Mouse (Mus musculus) Patski (cell line): ENCODE results near the gene Lig4. TPM values are rescaled to one million over a fixed set of nuclear protein-coding genes. Genes with fewer than 3 reads are reported as not detected.
A peak's percentile ranks its signal among the peaks of the same experiment; 100 is the strongest.

Source experiments
- ATAC-seq: fragments of 100-300 bp; one replicate; pipeline ENCODE4 v1.8.0; 2021
- CTCF ChIA-PET: fragments of 350-600 bp; sonication (Branson Sonifier 250); formaldehyde crosslinking; loops from one replicate; lab custom pipeline; 2022; ENCODE audit warnings: inconsistent platforms; lab: Charles Lee
- POLR2A ChIA-PET: fragments of 350-600 bp; sonication (Branson Sonifier 250); formaldehyde crosslinking; loops from one replicate; lab custom pipeline; 2022; ENCODE audit warnings: antibody characterized with exemption, inconsistent platforms; lab: Charles Lee
- DNase-seq: peaks from one replicate; pipeline ENCODE4 v3.0.0-alpha.2; 2011; ENCODE audit warnings: low read depth, low spot score
- H3K27me3 ChIP-seq: fragments of 371-371 bp; one replicate; pipeline ENCODE4 v1.5.1; 2021
- CTCF ChIP-seq: fragments of 100-300 bp; IDR thresholded peaks from one replicate; pipeline ENCODE4 v1.5.1; 2021
- in situ Hi-C: fragments of 300-500 bp; cut with MboI; formaldehyde crosslinking; loops from 3 replicates; pipeline ENCODE4 v1.11.1; 2018; ENCODE audit warnings: low pct_unique_long_range_greater_than_20kb, mixed read lengths
- polyA plus RNA-seq: library from polyadenylated mRNA; unstranded; gene quantifications from one replicate; pipeline ENCODE4 v1.2.3, GENCODE M21; 2021

Lig4 gene
- polyA plus RNA-seq, 1 experiment from 2014 or later: 9.2 TPM

DNA sequence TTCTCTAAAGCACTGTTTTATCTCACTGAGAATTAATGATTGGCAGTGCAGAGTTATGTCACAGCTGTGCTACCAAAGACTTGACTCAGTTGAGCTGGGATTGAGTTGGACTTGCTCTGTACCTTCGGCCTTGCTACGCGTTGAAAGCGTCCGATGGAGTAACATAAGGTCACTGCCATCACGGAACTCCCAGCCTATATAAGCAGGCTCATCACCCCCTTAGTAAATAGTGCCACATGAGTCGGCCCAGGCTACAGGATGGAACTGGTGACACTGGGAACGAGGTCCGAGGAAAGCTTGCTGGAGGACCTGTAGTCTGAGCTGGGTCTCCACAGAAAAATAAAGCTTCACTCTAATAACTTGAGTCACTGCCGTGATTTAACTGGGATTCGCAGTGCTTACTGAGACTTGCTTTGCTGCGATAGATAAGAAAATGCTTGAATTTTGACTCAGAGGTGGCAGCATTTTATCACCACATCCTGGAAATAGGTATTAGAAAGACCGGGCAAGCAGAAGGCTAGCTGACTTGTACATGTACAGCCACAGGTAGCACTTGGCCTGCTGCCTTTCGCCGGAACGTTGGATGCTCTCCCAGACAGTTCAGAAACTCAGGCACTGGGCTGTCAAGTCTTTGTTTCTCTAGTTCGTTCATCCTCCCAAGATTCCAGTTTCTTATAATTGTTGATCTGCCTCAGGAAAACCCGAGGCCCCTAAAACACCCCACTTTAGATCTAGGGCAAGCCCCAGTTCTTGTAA lies 1.2 kb upstream of the Lig4 start:
- CTCF ChIA-PET: no interaction called here
- no peaks in the 10 kb centered on the region for H3K27me3 ChIP-seq
- ATAC-seq (no peak), DNase-seq (no peak)
- no peak for TF ChIP-seq CTCF
- POLR2A ChIA-PET: no interaction called here
- in situ Hi-C loops: loop anchor here (5.0 to 10.0 kb wide), 2 partner anchors 326 to 424 kb away; no protein-coding TSS in a partner anchor

DNA sequence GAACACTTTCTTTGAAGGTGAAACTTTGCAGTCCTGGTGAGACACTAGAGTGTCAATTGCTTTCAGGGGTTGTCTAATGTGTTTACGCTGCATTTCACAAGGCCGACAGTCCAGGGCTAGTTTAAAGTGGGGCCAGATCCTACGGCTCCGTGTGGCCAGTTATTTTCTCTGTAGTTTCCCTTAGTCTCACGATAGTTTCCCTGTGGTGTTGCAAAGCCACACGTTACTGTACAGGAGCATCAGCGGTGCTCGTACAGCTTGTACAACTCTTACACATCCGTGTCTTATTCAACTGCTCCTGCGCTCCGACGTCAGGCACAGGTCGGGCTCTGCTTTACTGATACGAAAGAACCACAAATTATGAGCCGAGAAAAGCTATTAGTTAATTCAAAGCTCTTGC lies 470 bp downstream of the Lig4 start:
- in situ Hi-C loops: loop anchor here (5.0 to 10.0 kb wide), 2 partner anchors 328 to 425 kb away; no protein-coding TSS in a partner anchor
- CTCF ChIA-PET: interaction anchor here (0.6 to 3.6 kb wide), 5 partner anchors 38 to 1195 kb away, joined by 3 to 12 read pairs (median 3); no protein-coding TSS in a partner anchor
- POLR2A ChIA-PET: no interaction called here
- DNase-seq: no peak
- no peak for ATAC-seq
- no peaks in the 10 kb centered on the region for H3K27me3 ChIP-seq
- TF ChIP-seq CTCF: no peak

DNA sequence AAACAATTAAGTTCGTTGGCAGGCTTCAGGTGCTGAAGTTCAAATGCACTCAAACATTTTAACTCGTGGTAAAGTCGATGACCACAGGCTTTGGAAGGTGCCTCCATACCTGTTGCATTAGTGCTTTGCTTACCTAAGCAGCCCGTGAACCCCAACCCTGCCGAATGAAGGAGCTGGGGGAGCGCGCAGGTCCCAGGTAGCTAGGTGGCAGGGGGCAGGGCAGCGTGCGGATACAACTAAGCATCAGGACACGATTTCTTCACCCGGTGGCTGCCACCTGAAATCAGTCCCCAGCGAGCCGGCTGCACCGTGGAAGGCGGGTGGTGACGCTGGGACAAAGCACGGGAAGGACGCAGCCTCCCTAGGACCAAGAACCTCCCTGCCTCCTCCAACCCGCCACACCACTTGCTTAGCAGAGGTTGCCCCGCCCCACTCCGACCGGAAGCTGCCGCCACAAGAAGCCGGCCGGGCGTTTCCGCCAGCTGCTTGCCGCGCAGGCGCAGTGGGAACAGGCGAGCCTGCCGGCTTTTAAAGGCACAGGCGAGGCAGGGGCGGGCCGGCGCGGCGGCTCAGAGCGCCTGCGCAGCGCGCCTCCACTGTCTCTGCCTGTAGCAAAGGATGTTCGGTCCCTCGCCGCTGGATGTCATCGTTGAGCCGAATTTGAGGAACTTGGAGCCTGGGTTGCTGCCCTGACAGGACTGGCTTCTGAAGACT lies 1.4 kb downstream of the Lig4 start:
- ATAC-seq: peak; percentile 95
- ChIA-PET POLR2A (no interaction called here), CTCF (interaction anchor here (1.1 to 3.6 kb wide), 3 partner anchors 427 to 1196 kb away, joined by 3 to 12 read pairs (median 5); no protein-coding TSS in a partner anchor)
- peak; percentile 97 for TF ChIP-seq CTCF
- peak; percentile 84 for DNase-seq
- no peaks in the 10 kb centered on the region for H3K27me3 ChIP-seq
- in situ Hi-C loops: loop anchor here (5.0 to 10.0 kb wide), 2 partner anchors 329 to 426 kb away; no protein-coding TSS in a partner anchor

DNA sequence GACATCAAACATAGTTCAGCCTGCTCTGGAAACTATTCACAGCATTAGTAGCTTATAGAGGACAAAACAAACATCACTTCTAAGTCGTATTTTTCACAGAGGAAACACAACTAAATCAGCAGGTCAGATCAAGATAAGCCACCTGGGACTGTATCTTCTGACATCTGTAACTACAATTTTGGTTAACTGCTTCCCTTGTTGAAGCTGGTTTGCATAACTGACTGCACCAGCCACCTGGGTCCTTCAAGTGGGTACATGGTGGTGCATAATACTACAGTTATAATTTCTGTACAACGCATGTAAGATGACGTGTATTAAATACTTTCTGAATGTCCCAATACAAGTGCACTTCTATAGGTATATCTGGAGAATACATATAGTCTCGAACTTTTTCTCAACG lies 2.2 kb downstream of the Lig4 start:
- CTCF ChIA-PET: interaction anchor here (1.1 to 3.6 kb wide), 2 partner anchors 428 to 441 kb away, joined by 3 to 12 read pairs; no protein-coding TSS in a partner anchor
- no peak for TF ChIP-seq CTCF
- no peak for DNase-seq
- POLR2A ChIA-PET: no interaction called here
- ATAC-seq: no peak
- no peaks in the 10 kb centered on the region for H3K27me3 ChIP-seq
- in situ Hi-C loops: loop anchor here (5.0 to 10.0 kb wide), 2 partner anchors 330 to 427 kb away; no protein-coding TSS in a partner anchor

DNA sequence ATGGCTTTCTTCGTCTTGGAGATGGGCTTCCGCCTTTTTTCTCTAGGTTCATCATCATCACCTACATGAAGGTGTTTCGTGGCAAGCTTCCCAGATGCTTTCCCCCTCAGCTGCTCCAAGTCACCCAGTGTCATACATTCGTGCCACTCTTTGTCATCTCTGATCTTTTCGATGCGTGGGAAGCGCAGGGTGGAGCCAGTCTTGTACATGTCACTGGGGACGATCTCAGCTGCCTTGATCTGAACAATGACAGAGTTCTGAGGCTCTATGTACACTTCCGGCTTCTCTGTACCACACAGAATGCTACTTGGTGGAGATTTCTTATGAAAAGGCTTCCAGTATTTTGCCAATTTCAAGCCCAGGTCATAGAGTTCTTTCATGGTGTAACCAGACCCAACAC lies 5.6 kb downstream of the Lig4 start:
- ChIA-PET CTCF (no interaction called here), POLR2A (no interaction called here)
- ATAC-seq (no peak), DNase-seq (no peak)
- H3K27me3 ChIP-seq: no peaks in the 10 kb centered on the region
- in situ Hi-C loops: loop anchor here (10.0 kb wide), 1 partner anchor 333 kb away; no protein-coding TSS in a partner anchor
- TF ChIP-seq CTCF: no peak

DNA sequence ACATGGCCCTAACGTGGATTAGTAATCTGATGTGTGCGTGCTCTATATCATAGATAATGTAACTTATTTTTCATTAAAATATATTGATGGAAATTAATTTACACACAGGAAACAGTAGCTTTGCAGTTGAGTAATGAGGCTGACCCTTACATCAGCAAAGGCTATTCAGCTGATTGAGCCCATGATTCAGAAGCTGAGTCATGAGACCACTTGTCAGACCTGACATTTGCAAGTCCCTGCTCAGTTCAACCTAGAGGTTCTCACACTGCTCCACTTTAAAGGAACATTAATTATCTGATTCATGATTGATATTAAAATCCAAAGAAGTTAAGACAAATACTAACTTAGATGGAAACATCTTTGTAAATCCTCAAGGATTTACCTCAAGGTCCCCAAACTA lies 17.6 kb downstream of the Lig4 start:
- in situ Hi-C loops: no loop called here
- ATAC-seq (peak; percentile 60), DNase-seq (peak; percentile 37)
- CTCF ChIA-PET: no interaction called here
- no peaks in the 10 kb centered on the region for H3K27me3 ChIP-seq
- POLR2A ChIA-PET: no interaction called here
- TF ChIP-seq CTCF: no peak

DNA sequence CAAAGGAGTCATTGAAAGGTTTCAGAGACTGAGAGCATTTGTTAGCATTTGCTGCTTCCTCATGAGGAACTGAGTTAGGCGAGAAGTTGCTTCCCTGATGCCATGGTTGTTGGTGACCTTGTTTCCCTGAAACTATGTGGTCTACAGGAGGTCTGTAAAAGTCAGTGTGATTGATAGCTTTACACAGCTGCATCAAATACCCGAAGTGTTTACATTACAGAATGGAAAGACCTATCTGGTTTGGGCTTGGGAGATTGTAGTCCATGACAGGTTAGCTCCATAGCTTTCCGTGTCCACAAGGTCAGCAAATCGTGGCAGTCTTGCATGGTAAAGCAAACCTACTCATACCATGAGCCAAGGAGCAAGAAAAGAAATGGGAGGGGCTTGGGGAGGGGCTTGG lies 19.1 kb downstream of the Lig4 start:
- no peak for TF ChIP-seq CTCF
- ChIA-PET CTCF (no interaction called here), POLR2A (no interaction called here)
- ATAC-seq (no peak), DNase-seq (no peak)
- in situ Hi-C loops: no loop called here
- no peaks in the 10 kb centered on the region for H3K27me3 ChIP-seq

DNA sequence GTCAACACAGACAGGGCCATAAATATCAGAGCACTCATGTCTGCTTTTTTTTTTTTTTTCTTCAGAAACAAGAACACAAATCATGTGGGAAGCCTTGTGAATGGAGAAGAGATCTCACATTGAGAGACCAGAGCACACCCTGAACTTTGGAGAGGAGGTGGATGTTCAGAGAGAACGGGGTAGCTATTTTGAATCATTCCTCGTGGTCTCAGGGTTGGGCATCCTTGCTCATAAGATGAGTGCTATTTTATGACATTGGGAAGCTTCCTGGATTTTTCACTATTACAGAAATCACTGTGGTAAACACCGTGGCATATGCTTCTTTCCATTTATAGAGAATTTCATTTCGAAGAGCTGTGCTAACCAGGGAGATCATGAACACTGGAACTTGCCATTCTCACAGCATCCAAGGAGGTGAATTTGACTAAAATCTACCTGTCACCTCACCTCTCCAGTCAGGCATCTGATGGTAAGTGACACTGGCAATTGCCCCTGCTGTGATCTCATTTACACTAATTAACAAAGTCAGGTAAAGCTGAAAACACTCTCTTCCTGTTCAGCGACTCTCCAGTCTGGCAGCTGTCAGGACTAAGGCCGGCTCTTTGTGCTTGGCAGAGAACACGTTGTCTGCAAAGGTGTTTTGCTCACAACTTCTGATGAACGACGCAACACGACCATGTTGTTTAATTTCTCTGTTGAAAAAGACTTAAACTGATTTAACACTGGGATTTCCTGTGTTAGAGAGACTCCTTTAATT lies 28.2 kb downstream of the Lig4 start:
- ATAC-seq (no peak), DNase-seq (no peak)
- ChIA-PET POLR2A (interaction anchor here (0.7 kb wide), 1 partner anchor 71 kb away, joined by 4 read pairs; no protein-coding TSS in a partner anchor), CTCF (no interaction called here)
- TF ChIP-seq CTCF: no peak
- peaks cover 27% of the 10 kb centered on the region for H3K27me3 ChIP-seq
- in situ Hi-C loops: no loop called here

DNA sequence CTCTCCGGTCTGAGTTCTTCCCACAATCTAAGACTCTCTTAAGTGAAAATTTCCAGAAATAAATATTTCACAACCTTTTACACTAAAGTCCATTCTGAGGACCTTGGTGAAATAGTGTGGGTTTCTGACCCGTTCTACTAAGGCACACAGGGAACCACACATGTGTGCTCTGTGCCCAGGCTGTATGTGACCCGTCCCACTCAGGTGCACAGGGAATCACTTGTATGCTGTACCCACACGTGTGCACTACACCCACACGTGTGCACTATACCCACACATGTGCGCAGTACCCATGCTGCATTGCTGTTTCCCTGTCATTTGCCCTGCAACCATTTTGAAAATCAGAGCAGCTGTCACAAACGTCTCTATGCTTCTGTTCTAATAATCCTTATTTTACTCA lies 41.9 kb downstream of the Lig4 start:
- ATAC-seq: no peak
- DNase-seq: no peak
- H3K27me3 ChIP-seq: peaks cover 31% of the 10 kb centered on the region
- in situ Hi-C loops: loop anchor here (10.0 kb wide), 1 partner anchor 591 kb away; no protein-coding TSS in a partner anchor
- ChIA-PET CTCF (interaction anchor here (1.4 kb wide), 1 partner anchor 702 kb away, joined by 3 read pairs; no protein-coding TSS in a partner anchor), POLR2A (no interaction called here)
- peak; percentile 5 for TF ChIP-seq CTCF
